Mouse (Mus musculus): ENCODE results near the gene Kif1b. TPM values are rescaled to one million over a fixed set of nuclear protein-coding genes. Genes with fewer than 3 reads are reported as not detected.

Gene Kif1b
- total and polyA plus RNA-seq, 3 experiments, result 8.8 to 20.2 (median 16.3) TPM

- Histone ChIP-seq H3K27me3 (ENCODE audit: control insufficient read depth in 1 of 2, insufficient read depth in 2 of 2, low read length in 2 of 2) (no peaks in the 10 kb centered on the region), H3K36me3 (ENCODE audit: control insufficient read depth in 1 of 2, insufficient read depth in 2 of 2, low read length in 2 of 2) (peaks cover 20 to 27% of the 10 kb centered on the region in 2 experiments), H3K27ac (ENCODE audit: control insufficient read depth, low read depth, low read length) (no peak overlapping the region), H3K9me3 (replicated peaks; ENCODE audit: insufficient read depth, low read length) (no peaks in the 10 kb centered on the region), H3K79me2 (ENCODE audit: control insufficient read depth, insufficient read depth, low read length, poor library complexity) (no peaks in the 10 kb centered on the region; the same call in 1 of the 2 replicates), H3K9ac (ENCODE audit: control insufficient read depth, low read depth, low read length, poor library complexity, severe bottlenecking) (no peak overlapping the region), H3K4me1 (ENCODE audit: control insufficient read depth in 1 of 2, insufficient read depth in 2 of 2, low read length in 2 of 2) (peaks cover 12 to 25% of the 10 kb centered on the region in 2 experiments), H3K4me3 (ENCODE audit: control insufficient read depth in 1 of 2, insufficient read depth in 1 of 2, low read depth in 2 of 2, low read length in 2 of 2) (no peak overlapping the region)
- no peak for DNase-seq (ENCODE audit: low read depth, low spot score)
- no peak for TF ChIP-seq ETS1 (IDR thresholded peaks at IDR 0.05; ENCODE audit: low read depth, low read length)
- TF ChIP-seq MEF2A (IDR thresholded peaks at IDR 0.05; ENCODE audit: extremely low read depth, insufficient replicate concordance, low read depth, low read length, poor library complexity, severe bottlenecking), result no peak
- no peak for TF ChIP-seq EP300 (IDR thresholded peaks at IDR 0.05; ENCODE audit: low read depth in 1 of 2, low read length in 2 of 2)
- no peak for TF ChIP-seq TCF12 (IDR thresholded peaks at IDR 0.05; ENCODE audit: low read depth, low read length)
- TF ChIP-seq MAZ (IDR thresholded peaks at IDR 0.05; ENCODE audit: low read depth, low read length), result no peak
- TF ChIP-seq TAL1 (IDR thresholded peaks at IDR 0.05; ENCODE audit: low read length), result no peak
- TF ChIP-seq MYC (IDR thresholded peaks at IDR 0.05; ENCODE audit: low read depth, low read length), result no peak
- no peak for TF ChIP-seq ZMIZ1 (IDR thresholded peaks at IDR 0.05; ENCODE audit: low read depth, low read length)
- TF ChIP-seq CTCF (IDR thresholded peaks at IDR 0.05 in 2 of 3, conservative IDR thresholded peaks at IDR 0.05 in 1 of 3; ENCODE audit: control insufficient read depth in 1 of 3, insufficient read depth in 1 of 3, low read depth in 2 of 3, low read length in 3 of 3, poor library complexity in 1 of 3, severe bottlenecking in 1 of 3), result no peak
- no peak for TF ChIP-seq GATA1 (IDR thresholded peaks at IDR 0.05; ENCODE audit: low read depth, low read length)
Observed at GRCm38 (mm10) chr4:149157415-149157973, 150.0 kb downstream of the Kif1b start.

- Histone ChIP-seq H3K27me3 (ENCODE audit: control insufficient read depth in 1 of 2, insufficient read depth in 2 of 2, low read length in 2 of 2) (no peaks in the 10 kb centered on the region), H3K27ac (ENCODE audit: control insufficient read depth, low read depth, low read length) (no peak overlapping the region), H3K4me1 (ENCODE audit: control insufficient read depth in 1 of 2, insufficient read depth in 2 of 2, low read length in 2 of 2) (peaks cover 12 to 23% of the 10 kb centered on the region in 2 experiments), H3K4me3 (ENCODE audit: control insufficient read depth in 1 of 2, insufficient read depth in 1 of 2, low read depth in 2 of 2, low read length in 2 of 2) (no peak overlapping the region), H3K79me2 (ENCODE audit: control insufficient read depth, insufficient read depth, low read length, poor library complexity) (no peaks in the 10 kb centered on the region), H3K9ac (ENCODE audit: control insufficient read depth, low read depth, low read length, poor library complexity, severe bottlenecking) (no peak overlapping the region), H3K36me3 (ENCODE audit: control insufficient read depth in 1 of 2, insufficient read depth in 2 of 2, low read length in 2 of 2) (peaks cover 14 to 25% of the 10 kb centered on the region in 2 experiments), H3K9me3 (replicated peaks; ENCODE audit: insufficient read depth, low read length) (no peaks in the 10 kb centered on the region)
- no peak for DNase-seq (ENCODE audit: low read depth, low spot score)
- no peak for TF ChIP-seq BHLHE40 (IDR thresholded peaks at IDR 0.05; ENCODE audit: borderline replicate concordance, low read depth, low read length)
- TF ChIP-seq CHD2 (IDR thresholded peaks at IDR 0.05; ENCODE audit: low read length), result no peak
- TF ChIP-seq POLR2AphosphoS2 (IDR thresholded peaks at IDR 0.05; ENCODE audit: low read length), result no peak
- TF ChIP-seq MEF2A (IDR thresholded peaks at IDR 0.05; ENCODE audit: extremely low read depth, insufficient replicate concordance, low read depth, low read length, poor library complexity, severe bottlenecking), result no peak
- no peak for TF ChIP-seq CHD1 (IDR thresholded peaks at IDR 0.05; ENCODE audit: low read depth, low read length)
- TF ChIP-seq MYC (IDR thresholded peaks at IDR 0.05; ENCODE audit: low read depth, low read length), result no peak
- TF ChIP-seq TBP (IDR thresholded peaks at IDR 0.05; ENCODE audit: low read depth, low read length), result no peak
- TF ChIP-seq SMC3 (IDR thresholded peaks at IDR 0.05; ENCODE audit: low read depth, low read length), result no peak
- TF ChIP-seq MAX (IDR thresholded peaks at IDR 0.05; ENCODE audit: low read length), result no peak
- no peak for TF ChIP-seq USF2 (IDR thresholded peaks at IDR 0.05; ENCODE audit: borderline replicate concordance in 1 of 2, insufficient read depth in 1 of 2, low read depth in 1 of 2, low read length in 2 of 2)
- TF ChIP-seq ZC3H11A (IDR thresholded peaks at IDR 0.05; ENCODE audit: low read depth, low read length), result no peak
- TF ChIP-seq RCOR1 (IDR thresholded peaks at IDR 0.05; ENCODE audit: low read depth, low read length), result no peak
- no peak for TF ChIP-seq TCF12 (IDR thresholded peaks at IDR 0.05; ENCODE audit: low read depth, low read length)
- no peak for TF ChIP-seq NELFE (IDR thresholded peaks at IDR 0.05; ENCODE audit: low read depth, low read length)
- no peak for TF ChIP-seq MAFK (IDR thresholded peaks at IDR 0.05; ENCODE audit: borderline replicate concordance, low read depth, low read length)
Observed at GRCm38 (mm10) chr4:149155711-149156110, 151.8 kb downstream of the Kif1b start.
